Mouse (Mus musculus) midbrain, postnatal 0 days (tissue): ENCODE results near the gene Sfrp4. TPM values are rescaled to one million over a fixed set of nuclear protein-coding genes. Genes with fewer than 3 reads are reported as not detected.

Experiments used
- ATAC-seq: fragments of 200-750 bp; cut with Nextera tagmentation; 2 replicates; pipeline ENCODE4 v1.8.0; 2017; ENCODE audit warnings: moderate number of reproducible peaks, mild to moderate bottlenecking, moderate TSS enrichment, moderate library complexity; ENCODE audit not compliant: low FRiP score
- DNase-seq: peaks from one replicate; pipeline ENCODE4 v3.0.0-alpha.2; 2015; ENCODE audit warnings: low spot score
- H3K27ac ChIP-seq: fragments of 300-500 bp; sonication (generic); 2 replicates; pipeline ENCODE4 v1.5.1; 2014; ENCODE audit warnings: low read depth, mild to moderate bottlenecking, low read length, mixed read lengths
- H3K27me3 ChIP-seq: fragments of 300-500 bp; sonication (generic); 2 replicates; pipeline ENCODE4 v1.6.1; 2014; ENCODE audit warnings: low read length, control low read depth, mixed read lengths; ENCODE audit not compliant: insufficient read depth
- H3K36me3 ChIP-seq: fragments of 300-500 bp; sonication (generic); 2 replicates; pipeline ENCODE4 v1.6.1; 2014; ENCODE audit warnings: low read length, control low read depth, mixed read lengths; ENCODE audit not compliant: insufficient read depth
- H3K4me1 ChIP-seq: fragments of 300-500 bp; sonication (generic); 2 replicates; pipeline ENCODE4 v1.6.1; 2014; ENCODE audit warnings: mild to moderate bottlenecking, control low read depth, antibody characterized with exemption, low read length, mixed read lengths; ENCODE audit not compliant: insufficient read depth
- H3K4me2 ChIP-seq: fragments of 300-500 bp; sonication (generic); 2 replicates; pipeline ENCODE4 v1.6.1; 2014; ENCODE audit warnings: low read depth, mild to moderate bottlenecking, low read length, mixed read lengths; ENCODE audit not compliant: poor library complexity, severe bottlenecking
- H3K4me3 ChIP-seq: fragments of 300-500 bp; sonication (generic); 2 replicates; pipeline ENCODE4 v1.5.1; 2014; ENCODE audit warnings: low read depth, mild to moderate bottlenecking, low read length, moderate library complexity
- H3K9ac ChIP-seq: fragments of 300-500 bp; sonication (generic); replicated peaks from 2 replicates; pipeline ENCODE4 v1.6.1; 2014; ENCODE audit warnings: mild to moderate bottlenecking, low read length, moderate library complexity, mixed read lengths; ENCODE audit not compliant: poor library complexity, severe bottlenecking
- H3K9me3 ChIP-seq: fragments of 300-500 bp; sonication (generic); 2 replicates; pipeline ENCODE4 v1.6.1; 2016; ENCODE audit warnings: low read length, control low read depth
- CTCF ChIP-seq: IDR thresholded peaks from 2 replicates; pipeline ENCODE4 v1.5.1; 2016; ENCODE audit warnings: antibody characterized with exemption, mild to moderate bottlenecking
- WGBS: fragments of 180-500 bp; shearing (Covaris S2); extraction: QIAGEN DNeasy Blood & Tissue Kit; methylation state at CpG from one replicate; pipeline ENCODE4 v1.1.7; 2014; 5-methylcytosine and 5-hydroxymethylcytosine counted together
- polyA plus RNA-seq: library from polyadenylated mRNA; unstranded; fragments of >200 nt; fragmentation: Nextera tagmentation; extraction: Ambion mirVana; gene quantifications from 2 replicates; pipeline ENCODE4 v1.2.1, GENCODE M21; 2015
- total RNA-seq: library from RNA; depleted of rRNA; stranded (reverse); fragments of >200 nt; gene quantifications from 2 replicates; pipeline ENCODE4 v1.2.3, GENCODE M21; 2014

Sfrp4 gene
- total and polyA plus RNA-seq, 2 experiments from 2014 or later: 1.6 to 2.7 TPM

- Histone ChIP-seq H3K4me1 (peaks cover 7% of the 10 kb centered on the region; the same call in 1 of the 2 replicates), H3K27me3 (no peaks in the 10 kb centered on the region), H3K4me3 (no peak overlapping the region), H3K4me2 (no peak overlapping the region), H3K9me3 (no peaks in the 10 kb centered on the region), H3K36me3 (no peaks in the 10 kb centered on the region), H3K9ac (no peak overlapping the region), H3K27ac (no peak overlapping the region)
- TF ChIP-seq CTCF: no peak
- DNase-seq (no peak), ATAC-seq (no peak)
- WGBS: 64% methylated on average over 1 of the region's 1 CpGs
These were observed 9.5 kb upstream of the Sfrp4 start for GRCm38 (mm10) chr13:19613426-19613825.

GRCm38 (mm10) chr13:19614311-19614710 lies 8.6 kb upstream of the Sfrp4 start:
- Histone ChIP-seq H3K4me2 (no peak overlapping the region), H3K9ac (no peak overlapping the region), H3K4me3 (no peak overlapping the region), H3K36me3 (no peaks in the 10 kb centered on the region), H3K27ac (no peak overlapping the region), H3K9me3 (no peaks in the 10 kb centered on the region), H3K27me3 (no peaks in the 10 kb centered on the region), H3K4me1 (peaks cover 7% of the 10 kb centered on the region; the same call in 1 of the 2 replicates)
- DNase-seq (no peak), ATAC-seq (no peak)
- TF ChIP-seq CTCF: no peak
- 81% methylated on average over 1 of the region's 1 CpGs for WGBS

GRCm38 (mm10) chr13:19618081-19618480 lies 4.8 kb upstream of the Sfrp4 start:
- peaks cover 7% of the 10 kb centered on the region; the same call in 1 of the 2 replicates for H3K4me1 ChIP-seq
- no peaks in the 10 kb centered on the region for H3K36me3 ChIP-seq
- no peak overlapping the region for H3K27ac ChIP-seq
- no peak for TF ChIP-seq CTCF
- 88% methylated on average over 4 of the region's 4 CpGs for WGBS
- H3K9me3 ChIP-seq: no peaks in the 10 kb centered on the region
- no peaks in the 10 kb centered on the region for H3K27me3 ChIP-seq
- DNase-seq (no peak), ATAC-seq (no peak)
- H3K4me3 ChIP-seq: no peak overlapping the region
- H3K9ac ChIP-seq: no peak overlapping the region
- peak overlapping the region; percentile 82 for H3K4me2 ChIP-seq

- DNase-seq: peak; percentile 36
These were observed 4.1 kb upstream of the Sfrp4 start for GRCm38 (mm10) chr13:19618841-19619215.

GRCm38 (mm10) chr13:19619216-19619927 lies 3.5 kb upstream of the Sfrp4 start, which contains the start of gene Epdr1:
Gene Epdr1 (minus strand): TSS chr13:19619927.
- ATAC-seq: peak; percentile 86
- WGBS: under 1% methylated on average over 45 of the region's 46 CpGs

More at GRCm38 (mm10) chr13:19618841-19619215, 4.1 kb upstream of the Sfrp4 start:
- Histone ChIP-seq H3K27me3 (no peaks in the 10 kb centered on the region), H3K4me2 (peak overlapping the region; percentile 82), H3K27ac (peak overlapping the region; percentile 88), H3K9me3 (no peaks in the 10 kb centered on the region), H3K36me3 (no peaks in the 10 kb centered on the region), H3K4me1 (peaks cover 10% of the 10 kb centered on the region; the same call in 1 of the 2 replicates), H3K9ac (peak overlapping the region; percentile 88), H3K4me3 (peak overlapping the region; percentile 86)
- no peak for TF ChIP-seq CTCF
- ATAC-seq: peak; percentile 14; the same call in 1 of the 2 replicates
- 4% methylated on average over 5 of the region's 5 CpGs for WGBS

GRCm38 (mm10) chr13:19623228-19623905 lies 463 bp downstream of the Sfrp4 start:
- 14% methylated on average over 30 of the region's 30 CpGs for WGBS
- Histone ChIP-seq H3K4me2 (peak overlapping the region; percentile 93), H3K9me3 (no peaks in the 10 kb centered on the region), H3K4me1 (peaks cover 3% of the 10 kb centered on the region; the same call in 1 of the 2 replicates), H3K36me3 (no peaks in the 10 kb centered on the region), H3K4me3 (peak overlapping the region; percentile 45), H3K27ac (no peak overlapping the region), H3K27me3 (no peaks in the 10 kb centered on the region), H3K9ac (peak overlapping the region; percentile 54)
- TF ChIP-seq CTCF: no peak
- DNase-seq (peak; percentile 9), ATAC-seq (peak; percentile 56)

More at GRCm38 (mm10) chr13:19619216-19619927, 3.5 kb upstream of the Sfrp4 start, which contains the start of gene Epdr1:
- no peaks in the 10 kb centered on the region for H3K36me3 ChIP-seq
- H3K9me3 ChIP-seq: no peaks in the 10 kb centered on the region
- peak; percentile 85 for TF ChIP-seq CTCF
- H3K27me3 ChIP-seq: no peaks in the 10 kb centered on the region
- peak within 1 kb of the TSS; percentile 88 for H3K27ac ChIP-seq
- peak; percentile 92 for DNase-seq
- peaks cover 10% of the 10 kb centered on the region; the same call in 1 of the 2 replicates for H3K4me1 ChIP-seq
- peak within 1 kb of the TSS; percentile 82 for H3K4me2 ChIP-seq
- peak within 1 kb of the TSS; percentile 86 for H3K4me3 ChIP-seq
- H3K9ac ChIP-seq: peak within 1 kb of the TSS; percentile 88
